Mouse (Mus musculus) heart, postnatal 0 days (tissue): ENCODE data around the gene Txndc11. TPM values are rescaled to one million over a fixed set of nuclear protein-coding genes. Genes with fewer than 3 reads are reported as not detected.

Experiments used
- ATAC-seq: fragments of 200-750 bp; cut with Nextera tagmentation; 2 replicates; pipeline ENCODE4 v1.8.0; 2017; ENCODE audit warnings: low read depth, moderate number of reproducible peaks, moderate library complexity; ENCODE audit not compliant: insufficient read depth
- DNase-seq: peaks from one replicate; pipeline ENCODE4 v3.0.0-alpha.2; 2016; ENCODE audit warnings: low spot score
- H3K27ac ChIP-seq: fragments of 300-500 bp; sonication (generic); 2 replicates; pipeline ENCODE4 v1.5.1; 2014; ENCODE audit warnings: low read depth, mild to moderate bottlenecking
- H3K27me3 ChIP-seq: fragments of 300-500 bp; sonication (generic); 2 replicates; pipeline ENCODE4 v1.6.1; 2014; ENCODE audit warnings: low read length, mixed read lengths; ENCODE audit not compliant: control insufficient read depth, insufficient read depth
- H3K36me3 ChIP-seq: fragments of 300-500 bp; sonication (generic); replicated peaks from 2 replicates; pipeline ENCODE4 v1.6.1; 2014; ENCODE audit warnings: low read length, mixed read lengths; ENCODE audit not compliant: control insufficient read depth, insufficient read depth
- H3K4me1 ChIP-seq: fragments of 300-500 bp; sonication (generic); 2 replicates; pipeline ENCODE4 v1.6.1; 2014; ENCODE audit warnings: antibody characterized with exemption; ENCODE audit not compliant: control insufficient read depth, insufficient read depth
- H3K4me2 ChIP-seq: fragments of 300-500 bp; sonication (generic); 2 replicates; pipeline ENCODE4 v1.6.1; 2014; ENCODE audit warnings: low read depth, mild to moderate bottlenecking, low read length, moderate library complexity
- H3K4me3 ChIP-seq: fragments of 300-500 bp; sonication (generic); 2 replicates; pipeline ENCODE4 v1.5.1; 2014; ENCODE audit warnings: low read depth, low read length
- H3K9ac ChIP-seq: fragments of 300-500 bp; sonication (generic); replicated peaks from 2 replicates; pipeline ENCODE4 v1.6.1; 2014; ENCODE audit warnings: low read depth, low read length, mixed read lengths
- H3K9me3 ChIP-seq: fragments of 300-500 bp; sonication (generic); replicated peaks from 2 replicates; pipeline ENCODE4 v1.6.1; 2016; ENCODE audit warnings: low read length; ENCODE audit not compliant: control insufficient read depth
- CTCF ChIP-seq: IDR thresholded peaks from 2 replicates; pipeline ENCODE4 v1.5.1; 2016; ENCODE audit warnings: antibody characterized with exemption, control low read depth, low read depth
- EP300 ChIP-seq: IDR thresholded peaks from 2 replicates; pipeline ENCODE4 v1.6.1; 2016; ENCODE audit warnings: antibody characterized with exemption, low read depth
- WGBS: fragments of 180-500 bp; shearing (Covaris S2); extraction: QIAGEN DNeasy Blood & Tissue Kit; methylation state at CpG from one replicate; pipeline ENCODE4 v1.1.7; 2014; 5-methylcytosine and 5-hydroxymethylcytosine counted together
- polyA plus RNA-seq: library from polyadenylated mRNA; unstranded; fragments of >200 nt; fragmentation: Nextera tagmentation; extraction: Ambion mirVana; gene quantifications from 2 replicates; pipeline ENCODE4 v1.2.1, GENCODE M21; 2015
- total RNA-seq: library from RNA; depleted of rRNA; stranded (reverse); fragments of >200 nt; gene quantifications from 2 replicates; pipeline ENCODE4 v1.2.3, GENCODE M21; 2014; ENCODE audit warnings: low replicate concordance

Txndc11 gene
- total and polyA plus RNA-seq, 2 experiments from 2014 or later, result 24.3 to 55.2 TPM

DNA sequence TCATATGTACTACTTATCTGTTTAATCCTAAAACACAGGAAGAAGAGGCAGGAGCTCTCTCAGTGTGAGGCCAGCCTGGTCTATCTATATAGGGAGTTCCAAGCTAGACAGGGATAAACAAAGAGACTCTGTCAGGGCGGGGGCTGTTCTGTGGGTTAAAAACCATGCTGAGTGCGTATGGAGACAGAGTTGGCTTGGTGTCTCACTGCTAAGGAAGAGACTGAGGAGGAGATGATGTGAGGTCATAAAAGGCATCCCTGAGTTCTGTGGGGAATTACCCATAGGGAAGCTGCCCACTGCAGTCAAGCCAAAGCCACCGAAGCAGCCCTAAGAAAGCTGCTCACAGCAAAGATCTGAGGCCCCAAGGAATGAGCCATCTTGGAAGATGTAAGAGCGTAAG lies 73.8 kb downstream of the Txndc11 start, which contains the start of gene Snn:
Gene Snn, plus strand, starts transcription at position 301 of the 400 bp plus-strand sequence.
- TF ChIP-seq CTCF (no peak), EP300 (no peak)
- DNase-seq, result peak; percentile 2
- Histone ChIP-seq H3K9me3 (no peaks in the 10 kb centered on the region), H3K4me2 (no peak within 1 kb of the TSS), H3K9ac (no peak within 1 kb of the TSS), H3K27me3 (no peaks in the 10 kb centered on the region), H3K36me3 (no peaks in the 10 kb centered on the region), H3K27ac (no peak within 1 kb of the TSS), H3K4me1 (peaks cover 17% of the 10 kb centered on the region; the same call in 1 of the 2 replicates), H3K4me3 (no peak within 1 kb of the TSS)
- ATAC-seq, result no peak
- WGBS, result 84% methylated on average over 4 of the region's 4 CpGs

GRCm38 (mm10) chr16:11055916-11056315 lies 78.5 kb downstream of the Txndc11 start:
- H3K4me3 ChIP-seq, result no peak overlapping the region
- H3K4me1 ChIP-seq, result peaks cover 7% of the 10 kb centered on the region; the same call in 1 of the 2 replicates
- no peak overlapping the region for H3K27ac ChIP-seq
- TF ChIP-seq CTCF, result no peak
- TF ChIP-seq EP300, result no peak
- H3K9me3 ChIP-seq, result no peaks in the 10 kb centered on the region
- DNase-seq (peak; percentile 4), ATAC-seq (no peak)
- WGBS, result 62% methylated on average over 5 of the region's 5 CpGs
- no peaks in the 10 kb centered on the region for H3K27me3 ChIP-seq
- H3K4me2 ChIP-seq, result no peak overlapping the region
- no peak overlapping the region for H3K9ac ChIP-seq
- no peaks in the 10 kb centered on the region for H3K36me3 ChIP-seq

DNA sequence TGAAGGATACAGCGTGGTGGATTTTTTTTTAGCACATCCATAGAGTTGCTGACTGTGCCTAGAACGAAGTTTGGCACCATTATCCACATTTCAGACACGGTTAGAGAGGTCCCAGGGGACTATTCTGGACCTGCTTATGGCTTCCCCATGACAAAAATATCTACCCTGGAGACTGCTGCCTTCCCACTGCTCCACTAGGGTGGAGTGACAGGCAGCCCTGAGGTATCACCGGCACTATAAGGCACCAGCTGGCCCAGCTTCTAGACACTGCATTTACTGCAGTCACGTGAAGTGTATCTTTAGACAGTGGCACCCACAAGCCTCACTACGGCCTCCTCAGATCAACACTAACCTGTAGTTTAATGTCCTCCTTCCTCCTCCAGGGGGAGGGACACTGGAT lies 79.6 kb downstream of the Txndc11 start:
- TF ChIP-seq EP300 (no peak), CTCF (no peak)
- Histone ChIP-seq H3K4me1 (peaks cover 7% of the 10 kb centered on the region; the same call in 1 of the 2 replicates), H3K4me3 (no peak overlapping the region), H3K4me2 (no peak overlapping the region), H3K27me3 (no peaks in the 10 kb centered on the region), H3K36me3 (no peaks in the 10 kb centered on the region), H3K27ac (no peak overlapping the region), H3K9ac (no peak overlapping the region), H3K9me3 (no peaks in the 10 kb centered on the region)
- DNase-seq, result no peak
- peak; percentile 36 for ATAC-seq
- 48% methylated on average over 6 of the region's 6 CpGs for WGBS

DNA sequence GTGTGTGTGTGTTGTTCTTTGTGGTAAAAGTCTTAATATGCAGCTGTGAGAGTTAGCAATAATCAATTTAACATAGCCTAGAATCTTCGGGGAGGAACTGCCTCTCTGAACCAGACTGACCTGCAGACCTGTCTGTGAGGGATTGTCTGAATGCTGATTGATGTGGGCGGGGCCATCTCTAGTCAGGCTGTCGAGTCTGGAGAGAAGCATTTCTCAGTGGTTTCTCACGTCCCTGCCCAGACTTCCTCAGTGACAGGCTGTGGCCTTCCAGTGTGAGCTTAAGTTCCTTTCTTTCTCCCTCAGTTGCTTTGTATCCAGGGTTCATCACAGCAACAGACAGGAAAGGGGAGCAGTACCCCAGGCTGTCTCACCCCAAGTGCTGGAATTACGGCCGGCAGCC lies 80.0 kb downstream of the Txndc11 start:
- Histone ChIP-seq H3K27me3 (no peaks in the 10 kb centered on the region), H3K9me3 (no peaks in the 10 kb centered on the region), H3K36me3 (no peaks in the 10 kb centered on the region), H3K9ac (no peak overlapping the region), H3K4me1 (peaks cover 7% of the 10 kb centered on the region; the same call in 1 of the 2 replicates), H3K4me3 (no peak overlapping the region), H3K4me2 (no peak overlapping the region), H3K27ac (no peak overlapping the region)
- no peak for ATAC-seq
- 65% methylated on average over 6 of the region's 6 CpGs for WGBS
- no peak for DNase-seq
- no peak for TF ChIP-seq CTCF
- TF ChIP-seq EP300, result no peak

DNA sequence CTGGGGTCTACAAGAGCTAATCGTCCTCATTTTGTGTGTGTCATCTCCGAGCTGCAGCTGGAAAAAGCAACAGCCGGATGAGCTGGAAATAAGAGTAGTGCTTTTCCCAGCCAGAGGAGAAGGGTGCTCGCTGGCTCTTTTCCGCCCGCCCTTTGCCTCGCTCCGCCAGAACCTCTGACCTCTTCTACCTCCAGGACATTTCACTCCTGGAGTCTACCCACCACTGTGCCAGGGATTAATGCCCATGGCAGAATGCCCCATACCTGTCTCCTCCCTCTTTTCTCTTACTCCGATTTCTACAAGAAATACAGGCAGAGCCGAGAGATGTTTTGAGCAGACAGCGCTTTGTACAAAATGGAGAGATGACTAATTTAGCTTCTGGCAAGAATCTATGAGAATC lies 83.3 kb downstream of the Txndc11 start:
- Histone ChIP-seq H3K36me3 (no peaks in the 10 kb centered on the region), H3K4me1 (peaks cover 14% of the 10 kb centered on the region), H3K9ac (no peak overlapping the region), H3K9me3 (no peaks in the 10 kb centered on the region), H3K27me3 (no peaks in the 10 kb centered on the region), H3K27ac (no peak overlapping the region), H3K4me3 (no peak overlapping the region), H3K4me2 (no peak overlapping the region)
- ATAC-seq, result no peak
- DNase-seq, result no peak
- 90% methylated on average over 11 of the region's 11 CpGs for WGBS
- TF ChIP-seq EP300 (no peak), CTCF (no peak)

- no peaks in the 10 kb centered on the region for H3K27me3 ChIP-seq
- no peak overlapping the region for H3K4me3 ChIP-seq
- no peak for TF ChIP-seq CTCF
- TF ChIP-seq EP300, result no peak
- no peak overlapping the region for H3K27ac ChIP-seq
- WGBS, result 78% methylated on average over 2 of the region's 2 CpGs
- DNase-seq (no peak), ATAC-seq (no peak)
- no peak overlapping the region for H3K4me2 ChIP-seq
- H3K9me3 ChIP-seq, result no peaks in the 10 kb centered on the region
- peaks cover 14% of the 10 kb centered on the region for H3K4me1 ChIP-seq
- no peak overlapping the region for H3K9ac ChIP-seq
- H3K36me3 ChIP-seq, result no peaks in the 10 kb centered on the region
Measured at GRCm38 (mm10) chr16:11050226-11050625, 84.2 kb downstream of the Txndc11 start.
